Mouse (Mus musculus) ovary, postnatal 14 days (tissue): ENCODE measurements around the gene Grik5.
A peak's percentile ranks its signal among the peaks of the same experiment; 100 is the strongest.

Experiments
- DNase-seq: peaks from one replicate; pipeline ENCODE4 v3.0.0; 2022; ENCODE audit warnings: low spot score

Grik5 gene

DNA sequence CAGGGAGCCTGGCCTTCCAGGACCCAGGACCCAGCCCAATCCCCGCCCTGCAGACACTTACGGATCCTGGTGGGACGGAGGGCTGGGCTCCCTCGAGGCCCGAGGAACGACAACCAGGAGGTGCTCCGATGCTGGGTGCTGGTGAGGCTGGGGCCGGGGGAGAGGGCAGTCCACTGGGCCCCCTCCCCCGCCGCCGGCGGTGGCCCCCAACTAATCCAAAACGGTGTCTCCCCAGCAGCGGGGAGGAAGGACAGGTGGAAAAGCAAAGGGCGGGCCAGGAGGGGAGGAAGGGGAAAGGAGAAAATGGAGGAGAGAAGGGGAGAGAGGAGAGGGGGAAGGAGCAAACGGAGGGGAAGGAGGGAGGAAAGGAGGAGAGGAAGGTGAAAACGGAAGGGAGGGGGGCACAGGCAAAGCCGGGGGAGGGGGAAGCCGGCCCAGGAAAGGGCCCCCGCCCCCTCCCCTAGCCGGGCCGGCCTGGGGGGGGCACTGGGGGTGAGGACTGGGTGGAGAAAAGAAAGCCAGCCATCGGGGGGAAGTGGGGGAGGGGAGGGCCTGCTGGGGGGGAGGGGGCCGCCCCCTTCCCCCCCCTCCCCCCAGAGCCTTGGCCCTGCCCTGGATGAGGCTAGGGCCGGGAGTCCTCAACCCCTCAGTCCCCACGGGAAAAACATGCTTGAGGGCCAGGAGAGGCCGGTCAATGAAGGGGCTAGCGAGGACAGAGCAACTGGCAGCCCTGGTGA is at the start of gene Grik5, which contains the start of gene Zfp574:
Grik5 (minus strand) TSS at position 368 of the 737 bp plus-strand sequence.
Zfp574 (plus strand) TSS at position 589 of the 737 bp plus-strand sequence.
- DNase-seq: no peak

GRCm38 (mm10) chr7:25121240-25121786 is 49.2 kb upstream of the Grik5 start:
- no peak for DNase-seq

DNA sequence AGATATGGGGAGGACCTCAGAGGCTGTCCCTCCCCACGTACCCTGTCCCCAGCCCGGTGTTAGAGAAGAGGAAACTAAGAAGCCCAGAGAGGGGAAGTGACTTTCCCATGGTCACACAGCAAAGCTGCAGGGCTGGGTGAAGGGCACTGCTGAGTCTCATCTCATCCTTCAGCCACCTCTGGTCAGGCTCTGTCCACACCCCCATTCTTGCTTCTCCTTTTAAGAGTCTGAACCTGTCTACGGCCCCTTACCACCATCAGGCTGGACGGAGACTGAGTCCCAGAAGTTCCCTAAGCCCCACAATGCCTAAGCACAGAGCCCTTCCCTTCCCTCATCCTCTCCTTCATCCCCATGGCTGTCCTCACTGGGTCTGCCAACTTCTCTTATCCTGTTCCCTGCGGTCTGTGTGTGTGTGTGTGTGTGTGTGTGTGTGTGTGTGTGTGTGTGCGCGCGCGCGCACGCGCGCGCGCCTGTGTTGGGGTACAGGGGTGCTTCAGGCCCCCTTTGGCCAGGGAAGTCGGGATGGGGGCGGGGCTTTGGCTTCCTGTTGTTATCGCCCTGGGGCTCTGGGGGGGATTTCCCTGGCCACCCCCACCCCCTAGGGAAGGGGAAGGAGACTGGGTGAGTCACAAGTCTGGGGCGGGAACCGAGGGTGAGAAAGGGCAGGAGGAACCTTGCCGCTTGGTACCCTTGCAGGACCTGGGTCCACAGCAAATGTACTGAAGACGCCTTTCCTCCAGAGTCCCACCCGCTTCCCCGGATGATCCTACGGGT is 48.1 kb upstream of the Grik5 start:
- DNase-seq: no peak

DNA sequence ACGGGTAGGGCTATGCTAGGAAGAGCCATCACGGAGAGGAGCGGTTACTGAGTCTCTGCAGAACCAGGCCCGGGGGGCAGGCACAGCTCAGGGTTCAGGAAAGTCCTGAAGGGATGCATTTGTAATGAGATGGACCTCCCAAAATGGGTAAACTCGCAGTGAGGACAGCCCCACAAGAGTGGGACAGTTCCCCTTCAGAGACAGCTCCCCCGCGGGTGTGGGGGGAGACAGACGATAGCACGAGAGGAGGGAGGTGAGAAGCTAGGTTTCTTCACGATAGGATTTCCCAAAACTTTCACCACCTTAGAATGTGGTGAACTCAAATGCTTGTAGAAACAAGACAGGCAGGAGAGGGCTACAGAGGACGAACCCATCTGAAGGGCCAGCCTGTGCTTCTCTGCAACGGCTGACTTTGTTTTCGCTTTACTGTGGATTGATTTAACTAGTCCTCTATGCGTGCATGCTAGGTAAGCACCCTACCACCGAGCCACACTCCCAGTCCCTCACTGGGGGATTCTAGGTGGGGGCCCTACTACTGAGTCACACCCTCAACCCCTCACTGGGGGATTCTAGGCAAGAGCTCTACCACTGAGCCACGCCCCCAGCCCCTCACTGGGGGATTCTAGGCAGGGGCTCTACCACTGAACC is 40.9 kb upstream of the Grik5 start:
- no peak for DNase-seq

GRCm38 (mm10) chr7:25112178-25112955 is 40.2 kb upstream of the Grik5 start:
- DNase-seq: no peak

- DNase-seq: no peak
These were observed 38.2 kb upstream of the Grik5 start for GRCm38 (mm10) chr7:25110336-25110735.

- no peak for DNase-seq
These were observed 37.2 kb upstream of the Grik5 start for GRCm38 (mm10) chr7:25109355-25109754.

DNA sequence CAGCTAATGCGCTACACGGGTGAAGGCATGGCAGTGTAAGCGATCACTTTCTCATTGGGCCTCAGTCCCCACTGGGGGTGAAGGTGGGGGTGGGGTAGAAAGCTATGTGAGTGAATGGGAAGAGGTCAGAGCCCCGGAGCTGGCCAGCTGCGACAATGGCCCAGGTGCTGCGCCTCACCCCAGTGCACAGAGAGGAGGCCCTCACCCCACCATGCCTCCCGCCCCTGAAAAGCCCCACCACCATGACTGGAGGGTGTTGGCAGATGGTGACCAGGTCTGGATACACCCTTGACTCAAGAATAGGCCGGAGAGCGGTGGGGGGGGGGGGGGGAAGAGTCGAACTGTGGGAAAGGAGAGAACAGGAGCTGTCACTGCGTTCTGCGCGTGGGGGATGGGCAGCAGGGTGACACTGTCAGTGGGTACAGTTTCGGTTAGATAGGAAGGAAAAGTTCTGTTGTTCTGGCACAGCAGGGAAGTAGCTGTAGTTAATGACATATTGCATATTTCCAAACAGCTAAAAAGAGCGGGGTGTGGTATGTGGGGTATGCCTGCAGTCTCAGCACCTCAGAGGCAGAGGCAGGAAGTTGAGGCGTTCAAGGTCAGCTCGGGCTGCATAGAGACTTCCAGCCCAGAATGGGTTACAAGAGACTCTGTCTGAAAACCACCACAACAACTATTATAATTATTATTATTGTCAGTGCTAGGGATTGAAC is 34.8 kb upstream of the Grik5 start:
- no peak for DNase-seq

- DNase-seq: peak; percentile 67
These were observed 33.4 kb upstream of the Grik5 start for GRCm38 (mm10) chr7:25105411-25106160.

- DNase-seq: no peak
These were observed 27.4 kb upstream of the Grik5 start for GRCm38 (mm10) chr7:25099581-25099980.

DNA sequence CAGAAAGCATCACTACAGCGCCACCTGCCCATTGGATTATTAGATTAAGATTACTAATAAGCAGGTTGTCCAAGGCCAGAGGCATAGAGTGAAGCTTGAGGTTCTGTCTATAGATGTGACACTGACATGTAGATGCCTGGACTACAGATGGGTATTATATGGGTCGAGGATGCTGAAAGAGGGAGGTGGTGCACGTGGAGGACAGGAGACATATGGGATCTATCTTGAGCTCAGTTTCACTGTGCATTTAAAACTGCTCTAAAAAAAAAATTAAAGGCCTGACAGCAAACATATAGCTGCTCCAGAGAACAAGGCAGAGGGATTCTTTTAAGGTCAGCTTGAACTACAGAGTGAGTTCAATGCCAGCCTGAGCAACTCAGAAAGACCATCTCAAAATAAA is 26.0 kb upstream of the Grik5 start:
- DNase-seq: no peak

DNA sequence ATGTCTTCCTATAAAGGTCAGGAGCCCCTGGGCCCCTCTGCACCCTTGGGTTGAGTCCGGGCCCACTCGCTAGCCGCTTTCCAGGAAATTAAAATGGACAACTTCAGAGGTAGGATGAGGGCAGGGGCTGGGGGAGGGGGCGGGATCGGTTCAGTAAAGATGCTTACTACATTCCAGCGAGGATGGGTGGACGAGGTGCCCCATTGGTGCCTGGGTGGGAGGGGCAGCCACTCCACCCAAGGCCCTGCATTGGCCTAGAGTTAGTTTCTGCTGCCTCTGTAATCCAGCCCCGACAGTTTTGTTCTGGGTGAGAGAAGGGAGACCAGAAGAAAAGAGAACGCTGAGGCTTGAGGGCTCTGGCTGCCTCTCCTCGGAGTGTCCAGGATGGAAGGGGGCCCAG is 17.7 kb upstream of the Grik5 start:
- DNase-seq: no peak

DNA sequence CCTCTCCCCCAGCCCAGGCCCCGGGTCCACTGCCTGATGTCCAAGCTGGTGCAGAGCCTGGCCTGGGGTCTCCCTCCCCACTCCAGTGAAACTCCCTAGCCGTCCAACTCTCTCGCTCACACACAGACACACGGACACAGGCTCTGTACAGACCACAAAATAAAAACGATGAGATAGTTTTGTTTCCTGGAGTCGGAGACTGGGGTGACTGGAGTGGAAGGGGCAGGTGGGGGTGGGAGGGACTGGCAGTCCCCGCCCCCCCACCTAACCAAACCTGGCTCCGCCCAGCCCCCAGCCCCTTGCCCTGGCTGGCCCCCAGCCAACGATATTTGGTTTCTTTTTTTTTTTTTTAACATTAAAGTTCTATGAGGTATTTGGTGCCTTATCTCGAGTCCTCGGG is 16.8 kb upstream of the Grik5 start:
- DNase-seq: no peak

GRCm38 (mm10) chr7:25088531-25088930 is 16.4 kb upstream of the Grik5 start:
- DNase-seq: no peak

GRCm38 (mm10) chr7:25087972-25088371 is 15.8 kb upstream of the Grik5 start:
- DNase-seq: no peak

- no peak for DNase-seq
These were observed 15.2 kb upstream of the Grik5 start for GRCm38 (mm10) chr7:25087256-25087912.

GRCm38 (mm10) chr7:25086656-25087055 is 14.5 kb upstream of the Grik5 start:
- DNase-seq: no peak

- no peak for DNase-seq
These were observed 12.5 kb upstream of the Grik5 start for GRCm38 (mm10) chr7:25084621-25085020.

DNA sequence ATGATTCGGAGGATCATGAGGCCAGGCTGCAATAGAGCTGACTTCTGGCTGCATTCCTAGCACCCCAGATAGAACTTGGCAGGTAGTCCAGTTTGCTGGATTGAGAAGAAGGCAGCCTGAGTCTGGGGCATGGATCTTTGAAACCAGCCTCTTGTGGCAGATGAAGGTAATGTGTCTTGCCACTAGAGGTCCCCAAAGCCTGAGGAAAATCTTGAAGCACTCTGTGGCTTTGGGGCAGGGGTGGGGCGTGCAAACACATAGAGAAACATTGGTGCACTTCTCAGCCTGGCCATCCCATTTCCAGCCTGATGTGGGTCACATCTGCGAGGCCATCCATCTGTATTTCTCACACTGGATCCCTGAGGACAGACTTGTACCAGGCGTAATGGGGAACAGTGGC is 10.4 kb upstream of the Grik5 start:
- DNase-seq: no peak

GRCm38 (mm10) chr7:25080431-25080830 is 8.3 kb upstream of the Grik5 start:
- DNase-seq: no peak
